Mouse (Mus musculus) stomach, postnatal 0 days (tissue): ENCODE data around the gene Tlr7.

Experiments
- CTCF ChIP-seq: IDR thresholded peaks from 2 replicates; pipeline ENCODE4 v1.5.1; 2016; ENCODE audit warnings: antibody characterized with exemption, low read depth, mild to moderate bottlenecking, moderate library complexity
- EP300 ChIP-seq: optimal IDR thresholded peaks from 2 replicates; pipeline ENCODE3; 2016; ENCODE audit warnings: antibody characterized with exemption

DNA sequence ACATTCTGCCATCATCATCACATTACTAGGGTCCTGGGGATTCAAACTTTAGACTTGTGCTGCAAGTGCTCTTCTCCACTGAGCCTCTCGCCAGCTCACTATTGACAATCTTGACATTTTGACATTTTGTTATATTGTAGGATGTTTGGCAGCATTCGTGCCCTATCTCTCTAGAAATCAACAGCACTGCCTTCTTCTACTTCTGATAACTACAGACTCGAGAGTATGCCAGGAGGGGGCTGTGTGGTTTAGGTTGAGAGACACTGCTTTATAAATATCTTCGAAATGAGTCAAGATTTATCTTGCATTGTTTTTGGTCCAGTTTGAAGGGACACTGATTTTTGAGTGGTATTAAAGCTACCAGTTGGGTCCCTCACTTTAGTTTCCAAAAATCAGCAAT, 635 bp upstream of the Tlr7 start:
- no peak for TF ChIP-seq CTCF
- TF ChIP-seq EP300: no peak
